Mouse (Mus musculus) heart, postnatal 0 days (tissue): ENCODE results near the gene Pax8.

Source experiments
- CTCF ChIP-seq: IDR thresholded peaks from 2 replicates; pipeline ENCODE4 v1.5.1; 2016; ENCODE audit warnings: antibody characterized with exemption, control low read depth, low read depth
- EP300 ChIP-seq: IDR thresholded peaks from 2 replicates; pipeline ENCODE4 v1.6.1; 2016; ENCODE audit warnings: antibody characterized with exemption, low read depth

DNA sequence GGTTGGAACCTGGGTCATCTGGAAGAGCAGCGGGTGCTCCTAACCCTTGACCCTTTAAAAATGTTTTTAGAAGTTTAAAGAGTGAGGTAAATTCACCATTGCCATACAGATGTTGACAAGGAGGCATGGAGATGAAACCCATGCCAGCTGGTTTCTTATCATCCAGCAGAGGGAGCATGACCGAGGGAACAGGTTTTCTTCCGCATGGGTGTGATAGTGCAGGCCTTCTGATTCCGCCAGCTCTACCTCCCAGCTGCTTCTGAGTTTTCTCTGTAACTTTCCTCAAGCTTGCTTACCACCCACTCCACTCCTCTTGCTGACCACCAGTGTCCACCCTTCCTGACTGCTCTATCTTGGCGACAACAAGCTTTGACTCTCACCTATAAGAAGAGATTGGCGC lies 15.2 kb upstream of the Pax8 start:
- TF ChIP-seq CTCF (peak; percentile 57), EP300 (no peak)
